Mouse (Mus musculus): ENCODE data around the gene Kcnt2. TPM values are rescaled to one million over a fixed set of nuclear protein-coding genes. Genes with fewer than 3 reads are reported as not detected.

The Kcnt2 gene
- total RNA-seq (2014; fragmentation: Nextera tagmentation) (not detected in 2 replicates), total RNA-seq (2017) (under 0.01 and 0.05 TPM in 2 replicates), polyA plus RNA-seq (2012) (not detected in 2 replicates)

GRCm38 (mm10) chr1:140245876-140246597 is at the start of gene Kcnt2:
TSS of gene Kcnt2 (plus strand) at chr1:140246158.
- TF ChIP-seq GATA2 (IDR thresholded peaks at IDR 0.05; ENCODE audit: borderline replicate concordance, low read depth, low read length) (no peak), CTCF (IDR thresholded peaks at IDR 0.05; ENCODE audit: low read depth, low read length) (no peak), POLR2AphosphoS5 (IDR thresholded peaks at IDR 0.05; ENCODE audit: insufficient replicate concordance, low read depth, low read length) (no peak), TAL1 (conservative IDR thresholded peaks at IDR 0.05; ENCODE audit: low read depth, low read length) (no peak), GATA1 (IDR thresholded peaks at IDR 0.05; ENCODE audit: borderline replicate concordance, low read length) (no peak)
- DNase-seq (ENCODE audit: low spot score), result no peak
- Histone ChIP-seq H3K9me3 (replicated peaks) (peaks cover 14% of the 10 kb centered on the region), H3K36me3 (replicated peaks) (no peaks in the 10 kb centered on the region), H3K27me3 (ENCODE audit: insufficient read depth, low read length) (no peaks in the 10 kb centered on the region), H3K4me1 (ENCODE audit: insufficient read depth, low read depth, low read length) (no peaks in the 10 kb centered on the region), H3K4me3 (ENCODE audit: low read depth, low read length) (no peak within 1 kb of the TSS; the same call in 1 of the 2 replicates)
- ATAC-seq (ENCODE audit: extremely low read depth, insufficient number of reproducible peaks, low FRiP score, poor library complexity, severe bottlenecking), result no peak

- no peaks in the 10 kb centered on the region for H3K27me3 ChIP-seq (ENCODE audit: insufficient read depth, low read length)
- no peak for TF ChIP-seq GATA2 (IDR thresholded peaks at IDR 0.05; ENCODE audit: borderline replicate concordance, low read depth, low read length)
- TF ChIP-seq TAL1 (conservative IDR thresholded peaks at IDR 0.05; ENCODE audit: low read depth, low read length), result no peak
- no peak for TF ChIP-seq CTCF (IDR thresholded peaks at IDR 0.05; ENCODE audit: low read depth, low read length)
- TF ChIP-seq POLR2AphosphoS5 (IDR thresholded peaks at IDR 0.05; ENCODE audit: insufficient replicate concordance, low read depth, low read length), result no peak
- TF ChIP-seq GATA1 (IDR thresholded peaks at IDR 0.05; ENCODE audit: borderline replicate concordance, low read length), result no peak
- H3K4me3 ChIP-seq (ENCODE audit: low read depth, low read length), result no peak overlapping the region
- H3K4me1 ChIP-seq (ENCODE audit: insufficient read depth, low read depth, low read length), result no peaks in the 10 kb centered on the region
- peaks cover under 1% of the 10 kb centered on the region; the same call in 1 of the 2 replicates for H3K9me3 ChIP-seq (replicated peaks)
- DNase-seq (ENCODE audit: low spot score) (no peak), ATAC-seq (ENCODE audit: extremely low read depth, insufficient number of reproducible peaks, low FRiP score, poor library complexity, severe bottlenecking) (no peak)
- H3K36me3 ChIP-seq (replicated peaks), result no peaks in the 10 kb centered on the region
Observed at GRCm38 (mm10) chr1:140205329-140205728, 40.6 kb upstream of the Kcnt2 start.

DNA sequence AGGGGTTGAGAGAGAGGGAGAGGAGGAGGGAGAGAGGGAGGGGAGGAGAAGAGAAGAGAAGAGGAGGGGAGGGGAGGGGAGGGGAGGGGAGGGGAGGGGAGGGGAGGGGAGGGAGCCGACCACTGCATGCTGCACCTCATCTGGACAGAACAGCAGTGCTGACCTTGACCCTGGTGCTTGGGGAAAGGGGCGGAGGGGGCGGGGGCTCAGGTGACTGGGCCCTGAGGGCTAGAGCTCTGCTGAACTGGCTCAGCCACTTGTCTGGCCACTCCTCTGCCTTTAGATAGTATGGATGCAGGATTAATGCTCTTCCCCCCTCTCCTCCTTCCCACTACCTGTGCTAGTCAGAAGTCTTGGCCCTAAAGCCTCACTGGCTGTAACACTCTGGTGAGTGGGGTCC is 20.7 kb upstream of the Kcnt2 start:
- no peak for DNase-seq (ENCODE audit: low spot score)
- Histone ChIP-seq H3K27me3 (ENCODE audit: insufficient read depth, low read length) (no peaks in the 10 kb centered on the region), H3K4me1 (ENCODE audit: insufficient read depth, low read depth, low read length) (no peaks in the 10 kb centered on the region), H3K9me3 (replicated peaks) (peaks cover 21% of the 10 kb centered on the region), H3K4me3 (ENCODE audit: low read depth, low read length) (no peak overlapping the region), H3K36me3 (replicated peaks) (no peaks in the 10 kb centered on the region)
- TF ChIP-seq GATA1 (IDR thresholded peaks at IDR 0.05; ENCODE audit: borderline replicate concordance, low read length) (no peak), CTCF (IDR thresholded peaks at IDR 0.05; ENCODE audit: low read depth, low read length) (no peak), POLR2AphosphoS5 (IDR thresholded peaks at IDR 0.05; ENCODE audit: insufficient replicate concordance, low read depth, low read length) (no peak), GATA2 (IDR thresholded peaks at IDR 0.05; ENCODE audit: borderline replicate concordance, low read depth, low read length) (no peak), TAL1 (conservative IDR thresholded peaks at IDR 0.05; ENCODE audit: low read depth, low read length) (no peak)
- ATAC-seq (ENCODE audit: extremely low read depth, insufficient number of reproducible peaks, low FRiP score, poor library complexity, severe bottlenecking), result no peak

- TF ChIP-seq GATA1 (IDR thresholded peaks at IDR 0.05; ENCODE audit: borderline replicate concordance, low read length) (no peak), POLR2AphosphoS5 (IDR thresholded peaks at IDR 0.05; ENCODE audit: insufficient replicate concordance, low read depth, low read length) (no peak), TAL1 (conservative IDR thresholded peaks at IDR 0.05; ENCODE audit: low read depth, low read length) (no peak), CTCF (IDR thresholded peaks at IDR 0.05; ENCODE audit: low read depth, low read length) (no peak), GATA2 (IDR thresholded peaks at IDR 0.05; ENCODE audit: borderline replicate concordance, low read depth, low read length) (no peak)
- DNase-seq (ENCODE audit: low spot score) (no peak), ATAC-seq (ENCODE audit: extremely low read depth, insufficient number of reproducible peaks, low FRiP score, poor library complexity, severe bottlenecking) (no peak)
- Histone ChIP-seq H3K36me3 (replicated peaks) (no peaks in the 10 kb centered on the region), H3K27me3 (ENCODE audit: insufficient read depth, low read length) (no peaks in the 10 kb centered on the region), H3K4me3 (ENCODE audit: low read depth, low read length) (no peak overlapping the region), H3K4me1 (ENCODE audit: insufficient read depth, low read depth, low read length) (no peaks in the 10 kb centered on the region), H3K9me3 (replicated peaks) (peaks cover 23% of the 10 kb centered on the region)
Observed at GRCm38 (mm10) chr1:140226673-140227072, 19.3 kb upstream of the Kcnt2 start.

- no peaks in the 10 kb centered on the region for H3K36me3 ChIP-seq (replicated peaks)
- no peak for TF ChIP-seq POLR2AphosphoS5 (IDR thresholded peaks at IDR 0.05; ENCODE audit: insufficient replicate concordance, low read depth, low read length)
- TF ChIP-seq CTCF (IDR thresholded peaks at IDR 0.05; ENCODE audit: low read depth, low read length), result no peak
- no peak for TF ChIP-seq TAL1 (conservative IDR thresholded peaks at IDR 0.05; ENCODE audit: low read depth, low read length)
- TF ChIP-seq GATA1 (IDR thresholded peaks at IDR 0.05; ENCODE audit: borderline replicate concordance, low read length), result no peak
- no peak for TF ChIP-seq GATA2 (IDR thresholded peaks at IDR 0.05; ENCODE audit: borderline replicate concordance, low read depth, low read length)
- ATAC-seq (ENCODE audit: extremely low read depth, insufficient number of reproducible peaks, low FRiP score, poor library complexity, severe bottlenecking) (no peak), DNase-seq (ENCODE audit: low spot score) (no peak)
- no peaks in the 10 kb centered on the region for H3K4me1 ChIP-seq (ENCODE audit: insufficient read depth, low read depth, low read length)
- H3K27me3 ChIP-seq (ENCODE audit: insufficient read depth, low read length), result no peaks in the 10 kb centered on the region
- no peak overlapping the region; the same call in 1 of the 2 replicates for H3K4me3 ChIP-seq (ENCODE audit: low read depth, low read length)
- peaks cover 14% of the 10 kb centered on the region for H3K9me3 ChIP-seq (replicated peaks)
Observed at GRCm38 (mm10) chr1:140245465-140245864, 493 bp upstream of the Kcnt2 start.

DNA sequence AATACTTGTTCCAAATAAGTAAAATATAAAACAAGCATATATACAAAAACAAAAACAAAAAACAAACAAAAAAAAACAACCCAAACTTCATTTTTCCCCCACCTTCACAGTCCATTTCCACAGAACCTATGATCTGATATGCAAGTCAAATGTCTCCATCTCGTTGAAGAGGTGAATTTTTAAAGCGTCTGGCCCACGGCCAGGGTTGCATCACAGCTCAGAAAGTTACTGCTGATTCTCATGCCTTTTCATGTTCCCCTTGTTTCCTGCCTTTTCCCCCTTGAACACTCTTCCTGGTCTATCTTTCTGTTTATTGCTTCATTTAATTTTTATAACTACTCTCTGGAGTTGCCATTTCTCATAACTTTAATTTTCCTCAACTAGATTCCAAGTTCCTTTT is 18.7 kb downstream of the Kcnt2 start:
- H3K9me3 ChIP-seq (replicated peaks), result peaks cover 2% of the 10 kb centered on the region; the same call in 1 of the 2 replicates
- no peaks in the 10 kb centered on the region for H3K27me3 ChIP-seq (ENCODE audit: insufficient read depth, low read length)
- DNase-seq (ENCODE audit: low spot score), result no peak
- H3K4me3 ChIP-seq (ENCODE audit: low read depth, low read length), result no peak overlapping the region
- ATAC-seq (ENCODE audit: extremely low read depth, insufficient number of reproducible peaks, low FRiP score, poor library complexity, severe bottlenecking), result no peak
- no peaks in the 10 kb centered on the region for H3K4me1 ChIP-seq (ENCODE audit: insufficient read depth, low read depth, low read length)
- TF ChIP-seq TAL1 (conservative IDR thresholded peaks at IDR 0.05; ENCODE audit: low read depth, low read length) (no peak), GATA2 (IDR thresholded peaks at IDR 0.05; ENCODE audit: borderline replicate concordance, low read depth, low read length) (no peak), POLR2AphosphoS5 (IDR thresholded peaks at IDR 0.05; ENCODE audit: insufficient replicate concordance, low read depth, low read length) (no peak), GATA1 (IDR thresholded peaks at IDR 0.05; ENCODE audit: borderline replicate concordance, low read length) (no peak), CTCF (IDR thresholded peaks at IDR 0.05; ENCODE audit: low read depth, low read length) (no peak)
- no peaks in the 10 kb centered on the region for H3K36me3 ChIP-seq (replicated peaks)
